Mouse (Mus musculus) CD4-positive, CD25-positive, alpha-beta regulatory T cell, adult 9 weeks (primary cell): ENCODE measurements around the gene Chrnd. TPM values are rescaled to one million over a fixed set of nuclear protein-coding genes. Genes with fewer than 3 reads are reported as not detected.

Experiments
- polyA plus RNA-seq: library from polyadenylated mRNA; unstranded; fragments of 100-300 nt; shearing (Covaris generic); gene quantifications from one replicate; pipeline ENCODE4 v1.2.1, GENCODE M21; 2017

Gene Chrnd
- polyA plus RNA-seq: not detected

DNA sequence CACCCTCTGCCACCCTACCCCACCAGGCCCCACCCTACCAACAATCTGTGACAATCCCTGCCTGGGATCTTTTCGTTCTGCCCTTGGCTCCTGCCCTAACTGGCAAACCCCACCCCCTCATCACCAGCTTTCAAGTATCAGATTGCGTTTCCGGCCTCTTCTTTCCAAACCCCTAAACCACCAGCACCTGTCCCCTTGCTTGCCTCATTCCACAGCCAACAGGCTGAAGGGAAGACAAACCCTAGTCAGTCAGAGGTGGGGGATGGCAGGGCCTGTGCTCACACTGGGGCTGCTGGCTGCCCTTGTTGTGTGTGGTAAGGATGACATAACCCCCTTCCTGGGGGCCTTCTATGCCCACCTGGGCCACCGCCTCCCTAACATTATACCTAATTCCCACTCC, at the start of gene Chrnd:
Gene Chrnd, plus strand, starts transcription at position 179 of the 400 bp plus-strand sequence.

GRCm38 (mm10) chr1:87156199-87156587, 34.2 kb upstream of the Chrnd start, which contains the start of gene Ecel1:
Ecel1 (minus strand) TSS chr1:87156521.

GRCm38 (mm10) chr1:87183013-87183412, 7.4 kb upstream of the Chrnd start, which contains the start of gene Prss56:
Prss56 (plus strand) TSS chr1:87183313.

GRCm38 (mm10) chr1:87204465-87204864, 14.1 kb downstream of the Chrnd start, which contains the start of gene Chrng:
Chrng (plus strand) TSS chr1:87204657.

DNA sequence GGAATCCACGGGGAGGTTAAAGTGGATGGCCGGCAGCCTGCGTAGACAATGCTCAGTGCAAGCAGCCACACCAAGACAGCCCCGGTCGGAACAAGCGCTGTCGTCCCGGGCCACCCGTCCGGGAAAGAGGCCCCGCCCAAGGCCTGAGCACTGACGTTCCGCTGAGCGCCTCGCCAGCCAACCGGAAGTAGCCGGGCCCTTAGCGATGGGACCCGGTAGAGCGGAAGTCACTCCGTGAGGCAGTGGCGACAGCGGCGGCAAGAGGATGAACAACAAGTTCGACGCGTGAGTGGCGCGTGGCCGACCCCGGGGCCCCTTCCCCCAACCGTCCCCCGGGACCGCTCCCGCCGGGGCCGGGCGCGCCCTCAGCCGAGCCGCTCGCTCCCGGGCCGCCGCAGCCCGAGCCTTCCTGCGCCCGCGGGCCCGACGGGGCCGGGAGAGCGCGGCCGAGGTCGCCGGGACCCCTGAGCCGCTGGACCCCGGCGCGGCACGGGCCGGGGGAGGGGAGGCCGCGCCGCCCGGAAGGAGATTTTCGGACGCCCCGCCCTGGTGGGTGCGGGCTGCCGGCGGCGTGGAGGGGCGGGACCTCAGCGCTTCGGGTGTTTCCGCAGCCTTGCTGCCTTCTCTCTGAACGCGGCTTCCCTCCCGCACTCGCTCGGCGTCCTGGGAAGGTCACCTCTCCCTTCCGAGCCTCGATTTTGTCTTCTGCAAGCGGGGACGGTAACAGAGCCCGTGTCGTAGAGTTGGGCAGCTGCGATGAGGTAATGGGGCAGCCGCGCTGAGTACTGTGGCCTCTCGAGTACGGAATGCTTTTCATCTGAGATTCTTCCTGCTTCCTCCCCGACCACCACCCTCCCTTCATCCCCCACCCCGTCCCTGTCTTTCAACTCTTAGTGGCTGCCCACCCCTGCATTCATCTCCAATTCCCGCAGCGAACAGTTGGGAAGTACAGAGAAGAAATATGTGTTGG, 23.6 kb downstream of the Chrnd start, which contains the start of gene Eif4e2:
Gene Eif4e2, plus strand, starts transcription at position 180 of the 970 bp plus-strand sequence.

Other genes starting within 250 kb of the Chrnd start
- gene Alppl2, start 100.7 kb upstream of the Chrnd start, polyA plus RNA-seq: not detected
- not detected for gene Alpi, start 89.0 kb upstream of the Chrnd start, polyA plus RNA-seq
- gene Akp3, start 65.6 kb upstream of the Chrnd start, polyA plus RNA-seq: not detected
- 0.46 TPM for gene Ecel1, start 34.1 kb upstream of the Chrnd start, polyA plus RNA-seq
- gene Prss56, start 7.3 kb upstream of the Chrnd start, polyA plus RNA-seq: not detected
- gene Chrng, start 14.1 kb downstream of the Chrnd start, polyA plus RNA-seq: not detected
- 143 TPM for gene Eif4e2, start 23.3 kb downstream of the Chrnd start, polyA plus RNA-seq
- not detected for gene Efhd1, start 73.8 kb downstream of the Chrnd start, polyA plus RNA-seq
- gene Gigyf2, start 136.4 kb downstream of the Chrnd start, polyA plus RNA-seq: 79.4 TPM
- 1.7 TPM for gene Kcnj13, start 204.1 kb downstream of the Chrnd start, polyA plus RNA-seq